Mouse (Mus musculus): ENCODE measurements around the gene Sun2. TPM values are rescaled to one million over a fixed set of nuclear protein-coding genes. Genes with fewer than 3 reads are reported as not detected.

Gene Sun2
- total RNA-seq, 2 experiments from 2014 or later = 79.1 to 89.1 TPM

DNA sequence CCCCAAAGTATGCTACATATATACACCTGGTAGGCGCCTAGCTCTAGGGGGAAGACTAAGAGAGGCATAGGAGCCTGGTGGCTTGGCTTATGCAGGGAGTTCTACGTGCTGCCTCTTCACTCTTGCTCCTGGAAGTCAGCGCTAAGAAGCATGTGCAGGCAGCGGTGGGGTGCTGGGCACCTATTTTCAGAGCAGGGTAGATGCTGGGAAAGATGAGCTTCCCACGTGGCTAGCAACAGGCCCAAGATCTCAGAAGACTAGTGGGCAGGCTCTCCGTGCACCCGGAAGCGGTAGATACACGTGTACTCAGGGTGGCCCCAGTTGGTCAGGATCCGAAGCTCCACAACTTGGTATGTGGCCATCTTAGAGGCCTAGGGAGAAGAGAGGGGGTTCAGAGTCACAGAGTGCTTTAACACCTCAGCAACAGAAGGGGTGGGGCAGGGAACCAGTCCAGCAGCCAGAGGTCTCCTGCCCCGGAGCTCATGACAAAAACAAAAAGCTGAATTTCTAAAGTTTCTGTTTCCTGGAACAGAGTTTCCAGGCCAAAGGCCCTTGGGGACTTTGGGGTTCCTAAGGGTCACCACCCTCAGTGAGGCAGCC, 17.0 kb downstream of the Sun2 start:
- DNase-seq = no peak

DNA sequence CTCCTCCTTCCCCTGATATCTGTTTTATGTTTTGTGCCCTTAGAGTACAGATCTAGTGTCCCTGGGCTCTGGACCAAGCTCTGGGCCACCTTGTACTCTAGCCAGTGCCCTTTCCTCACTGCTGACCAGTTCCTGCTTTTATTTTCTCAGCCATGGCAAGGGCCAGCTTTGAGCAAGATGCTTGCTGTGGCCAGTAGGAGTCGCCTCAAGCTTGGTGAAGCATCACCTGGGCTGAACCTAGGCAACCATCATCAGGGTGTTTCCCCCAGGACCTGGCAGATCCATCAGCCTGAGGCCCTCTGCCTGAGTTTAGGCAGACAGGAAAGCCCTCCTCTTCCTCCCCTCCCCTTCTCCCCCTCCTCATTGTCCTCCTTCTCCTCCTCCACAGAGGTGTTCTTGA, 18.9 kb downstream of the Sun2 start:
- peak; percentile 60 to 66 for DNase-seq

DNA sequence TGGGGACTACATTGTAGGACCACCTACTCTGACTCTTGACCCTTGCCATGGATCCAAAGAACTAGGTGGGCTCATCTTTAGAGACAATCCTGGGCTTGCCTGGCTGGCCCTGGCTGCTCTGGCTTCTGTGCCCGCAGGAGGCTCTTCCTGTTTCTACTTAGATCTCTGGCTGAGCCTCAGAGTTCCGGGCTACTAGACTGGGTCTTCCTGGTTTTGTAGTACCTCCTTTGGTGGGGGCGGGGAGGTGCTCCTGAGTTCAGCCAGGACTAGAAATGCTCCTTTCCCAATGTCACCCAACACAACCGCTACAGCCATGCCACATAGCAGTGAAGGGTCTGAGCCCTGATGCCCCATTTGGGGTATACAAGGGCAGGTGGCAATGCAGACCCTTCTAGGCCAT, 21.5 kb downstream of the Sun2 start:
- no peak for DNase-seq

DNA sequence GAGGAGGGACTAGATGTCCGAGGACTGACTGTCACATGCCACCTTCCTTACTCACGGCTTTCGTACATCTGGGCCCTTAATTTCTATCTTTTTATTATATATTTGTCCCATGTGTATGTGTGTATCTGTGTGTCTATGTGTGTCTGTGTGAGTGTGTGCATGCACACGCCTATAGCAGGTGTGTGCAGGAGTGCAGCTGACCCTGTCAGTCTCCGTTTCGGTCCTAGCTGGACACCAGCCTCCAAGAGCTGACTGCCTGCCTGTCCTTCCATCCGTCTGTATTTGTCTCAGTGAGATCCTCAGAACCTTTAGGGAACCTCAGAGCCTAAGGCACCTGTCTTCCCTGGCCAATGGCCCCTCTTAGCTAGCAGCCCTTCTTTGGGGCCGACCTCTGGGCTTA, 22.1 kb downstream of the Sun2 start:
- no peak for DNase-seq

GRCm38 (mm10) chr15:79716710-79717109, 25.6 kb downstream of the Sun2 start:
- DNase-seq = no peak

GRCm38 (mm10) chr15:79715646-79716045, 26.7 kb downstream of the Sun2 start:
- no peak for DNase-seq

DNA sequence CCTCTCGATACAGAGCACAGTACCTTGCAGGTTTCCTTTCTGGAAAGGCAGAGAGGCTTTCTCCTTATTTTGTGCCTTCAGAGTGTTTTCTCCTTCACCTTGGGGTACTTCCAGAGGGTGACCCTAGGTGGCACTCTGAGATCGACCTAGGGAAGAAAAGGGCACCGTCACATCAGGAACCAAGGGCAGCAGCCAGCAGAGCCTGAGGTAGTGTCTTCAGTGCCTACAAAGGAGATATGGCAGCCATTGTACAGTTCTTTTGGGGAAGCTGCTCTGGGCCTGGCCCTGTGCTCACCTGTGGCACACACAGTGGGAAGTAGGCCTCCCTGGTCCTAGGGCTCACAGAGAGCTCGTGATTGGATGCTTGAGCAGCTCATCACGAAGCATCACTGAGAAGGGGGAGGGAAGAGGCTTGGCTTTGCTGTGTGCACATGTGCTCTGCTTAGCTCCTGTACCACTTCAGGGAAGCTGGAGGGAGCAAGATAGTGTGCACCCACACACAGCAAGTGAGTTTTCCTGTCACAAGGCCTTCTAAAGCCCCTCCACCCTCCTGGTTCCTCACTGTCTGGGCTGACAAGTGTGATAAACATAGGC, 34.0 kb downstream of the Sun2 start:
- no peak for DNase-seq

- no peak for DNase-seq
Measured at GRCm38 (mm10) chr15:79706603-79707214, 35.6 kb downstream of the Sun2 start.

DNA sequence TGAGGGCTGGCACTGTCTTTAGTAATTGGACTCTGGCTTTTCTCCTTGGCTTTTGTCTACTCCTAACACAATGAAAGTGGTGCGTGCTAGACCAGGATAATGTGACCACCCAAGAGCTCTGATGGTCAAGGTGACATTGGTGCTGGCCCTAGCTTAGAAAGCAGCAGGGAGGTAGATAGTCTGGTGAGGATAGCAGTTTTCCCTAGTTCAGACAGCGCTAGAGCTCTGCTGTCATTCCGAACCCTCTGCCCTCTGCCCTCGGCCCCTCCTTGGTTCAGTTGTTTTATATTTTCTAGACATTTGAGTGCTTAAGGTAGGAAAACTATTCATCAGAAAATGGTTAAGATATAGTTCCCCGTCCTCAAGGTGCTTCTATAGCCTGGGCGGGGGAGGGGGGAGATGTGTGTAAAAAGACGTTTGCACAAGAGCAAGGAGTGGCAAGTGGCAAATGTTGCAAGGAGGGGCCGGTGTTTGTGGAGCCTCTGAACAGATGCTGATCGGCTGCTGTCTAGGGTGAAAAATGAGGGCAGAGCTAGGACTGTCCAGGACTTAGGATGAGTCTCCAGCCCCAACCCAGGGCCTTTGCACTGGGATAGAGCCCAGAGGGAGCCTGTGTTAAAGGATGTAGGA, 44.7 kb downstream of the Sun2 start:
- no peak for DNase-seq

DNA sequence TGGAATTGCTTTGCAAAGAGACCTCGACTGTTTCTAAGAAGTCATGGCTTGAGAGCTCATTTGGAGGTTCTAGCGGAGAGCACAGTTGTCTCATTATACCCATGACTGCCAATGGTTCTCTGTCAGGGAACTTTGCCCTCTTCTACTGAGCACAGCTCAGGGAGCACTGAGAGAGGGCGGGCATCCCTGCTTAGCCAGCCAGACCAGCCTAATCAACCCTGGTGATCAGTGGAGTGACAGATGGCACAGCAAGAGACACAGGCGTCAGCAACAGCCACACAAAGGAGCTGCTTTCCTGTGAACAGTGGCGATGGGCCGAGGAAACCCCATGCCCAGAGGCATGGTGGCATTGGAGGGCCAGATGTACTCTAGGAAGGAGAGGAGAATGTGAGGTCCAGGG, 45.3 kb downstream of the Sun2 start:
- DNase-seq = no peak

GRCm38 (mm10) chr15:79696508-79696907, 45.8 kb downstream of the Sun2 start:
- DNase-seq = no peak

- no peak for DNase-seq
Measured at GRCm38 (mm10) chr15:79695516-79695915, 46.8 kb downstream of the Sun2 start.

DNA sequence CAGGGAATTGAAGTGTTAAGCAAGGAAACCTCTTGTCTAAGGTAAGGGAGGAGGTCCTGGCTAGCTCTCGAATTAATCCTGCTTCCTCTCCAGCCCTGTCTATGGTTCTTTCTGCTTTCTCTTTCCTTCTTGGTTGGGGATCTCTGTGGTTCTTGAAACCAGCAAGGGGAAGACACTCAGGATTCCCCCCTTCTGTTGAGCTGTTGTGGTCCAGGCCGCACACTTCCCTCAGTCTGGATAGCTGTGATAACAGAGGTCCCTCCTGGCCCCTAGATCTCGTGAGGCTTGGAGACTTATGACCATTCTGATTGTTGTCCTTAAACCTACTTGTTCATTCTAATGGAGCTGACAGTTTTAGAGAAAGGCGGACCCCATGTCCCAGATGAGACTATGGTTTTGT, 47.8 kb downstream of the Sun2 start:
- DNase-seq = no peak

- DNase-seq = no peak
Measured at GRCm38 (mm10) chr15:79693740-79694139, 48.6 kb downstream of the Sun2 start.

DNA sequence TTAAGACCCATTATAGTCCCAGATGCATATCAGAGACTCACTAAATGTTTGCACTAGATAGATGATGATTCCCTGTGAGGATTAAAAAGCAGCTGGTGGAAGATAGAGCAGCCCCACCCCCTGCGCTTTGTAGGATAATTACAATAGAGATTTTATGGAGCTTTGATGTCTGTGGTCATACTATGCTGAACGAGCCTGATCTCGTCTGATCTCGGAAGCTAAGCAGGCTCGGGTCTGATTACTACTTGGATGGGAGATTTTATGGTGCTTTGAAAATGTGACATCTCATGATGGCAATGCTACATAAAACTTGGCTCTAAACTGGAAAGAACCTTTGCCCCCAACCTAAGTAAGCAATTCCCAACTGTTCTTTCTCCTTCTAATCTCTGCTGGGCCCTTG, 50.0 kb downstream of the Sun2 start:
- DNase-seq = no peak

DNA sequence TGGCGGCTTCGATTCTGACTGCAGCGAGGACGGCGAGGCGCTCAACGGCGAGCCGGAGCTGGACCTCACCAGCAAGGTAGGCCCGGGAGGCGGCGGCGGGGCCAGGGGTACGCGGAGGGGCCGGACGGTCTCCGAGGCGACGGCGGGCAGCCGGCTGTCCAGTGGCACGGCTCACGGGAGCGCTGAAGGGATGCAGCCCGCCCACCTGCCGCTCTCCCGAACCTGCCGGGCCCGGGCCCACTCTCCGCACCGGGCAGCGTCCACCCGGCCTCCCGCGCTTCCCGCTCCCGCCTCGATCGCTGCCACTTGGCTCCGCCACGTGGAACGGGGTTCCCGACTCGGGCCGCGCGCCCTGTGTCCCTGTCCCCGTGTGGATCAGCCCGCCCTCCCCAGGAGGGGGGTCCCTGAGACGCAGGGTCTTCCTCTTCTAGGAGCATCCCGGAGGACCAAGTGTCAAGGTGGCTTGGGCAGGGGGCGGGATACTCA, 51.3 kb downstream of the Sun2 start:
- peak in 1 of 2 experiments; percentile 43 for DNase-seq

GRCm38 (mm10) chr15:79690426-79691022, 51.8 kb downstream of the Sun2 start, which contains the start of gene Gtpbp1:
Gtpbp1 (plus strand) TSS chr15:79690845.
- DNase-seq = peak; percentile 99 to 100

- no peak for DNase-seq
Measured at GRCm38 (mm10) chr15:79689662-79690425, 52.5 kb downstream of the Sun2 start.

DNA sequence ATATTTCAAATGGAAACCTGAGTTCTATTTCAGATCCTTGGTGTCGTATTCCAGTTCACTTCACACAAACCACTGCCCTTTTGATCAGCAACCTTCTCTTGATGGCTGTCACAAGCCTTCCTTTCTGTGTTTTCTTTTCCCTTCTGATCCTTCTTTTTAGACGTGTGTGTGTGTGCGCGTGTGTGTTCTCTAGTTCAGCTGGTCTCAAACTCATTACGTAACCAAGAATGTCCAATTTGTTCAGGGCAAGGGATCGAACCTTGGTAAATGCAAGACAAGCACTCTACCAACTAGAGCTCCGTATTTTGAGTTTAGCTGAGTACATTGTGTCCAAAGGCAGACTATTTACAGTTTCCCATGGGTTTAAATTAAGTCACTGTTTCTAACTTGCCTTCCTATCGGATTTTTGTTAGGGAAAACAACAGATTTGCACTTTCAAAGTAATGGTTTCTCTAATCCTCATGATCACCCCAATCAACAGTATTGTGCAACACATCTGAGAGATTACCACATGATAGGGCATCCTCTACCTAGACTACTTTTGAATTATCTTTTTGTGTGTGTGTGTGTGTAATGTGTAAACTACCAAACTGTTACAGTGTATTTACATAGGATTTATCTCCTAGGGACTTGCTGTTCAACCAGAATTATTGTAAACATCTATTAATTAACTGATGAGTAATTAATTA, 53.9 kb downstream of the Sun2 start:
- no peak for DNase-seq

DNA sequence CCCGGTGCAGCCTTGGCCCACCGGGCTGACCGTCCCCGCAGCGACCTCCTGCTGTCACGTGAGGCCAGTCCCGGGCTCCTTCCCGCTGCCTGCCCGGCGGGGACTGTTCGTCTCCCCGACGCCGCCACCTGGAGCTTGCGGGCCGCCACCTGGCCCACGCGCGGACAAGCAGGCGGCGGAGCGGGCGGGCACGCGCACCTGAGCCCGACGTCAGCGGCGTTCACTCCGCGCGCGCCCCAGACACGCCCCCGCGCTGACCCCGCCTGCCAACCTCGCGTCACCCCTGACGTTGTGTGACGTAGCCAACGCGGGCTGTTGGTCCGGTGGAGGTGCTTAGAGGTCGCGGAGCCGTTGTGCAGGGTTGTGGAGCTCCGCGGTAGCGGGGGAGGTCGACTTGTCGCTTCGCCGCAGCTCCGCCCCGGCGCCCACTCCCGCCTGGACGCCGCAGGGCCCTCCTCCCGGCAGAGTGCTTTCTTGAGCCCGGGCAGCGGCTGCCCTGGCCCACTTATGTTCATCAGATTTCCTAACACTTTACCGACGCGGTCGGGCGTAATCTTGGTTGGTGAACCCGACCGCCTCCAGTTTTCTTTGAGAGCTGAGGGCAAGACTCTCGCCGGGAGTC, 54.6 kb downstream of the Sun2 start, which contains the start of gene Josd1:
Gene Josd1 (minus strand): TSS at position 274 of the 622 bp plus-strand sequence.
- DNase-seq = peak; percentile 97 to 99

GRCm38 (mm10) chr15:79687175-79687574, 55.2 kb downstream of the Sun2 start:
- peak in 1 of 2 experiments; percentile 76 for DNase-seq

Data from heart, adult 18-20 months (tissue).